Mouse (Mus musculus) limb, embryonic 10.5 days (tissue): ENCODE results near the gene St8sia1. TPM values are rescaled to one million over a fixed set of nuclear protein-coding genes. Genes with fewer than 3 reads are reported as not detected.

ENCODE experiments used
- polyA plus RNA-seq: library from polyadenylated mRNA; unstranded; fragments of >200 nt; fragmentation: Nextera tagmentation; extraction: Ambion mirVana; gene quantifications from 2 replicates; pipeline ENCODE4 v1.2.1, GENCODE M21; 2016

St8sia1 gene
- polyA plus RNA-seq, 1 experiment from 2014 or later = 0.91 TPM

Other genes with a start within 250 kb of the St8sia1 start
- gene Cmas, start 207.8 kb downstream of the St8sia1 start, polyA plus RNA-seq = 65.1 and 70.4 TPM in 2 replicates
- gene Sult6b2, start 159.9 kb downstream of the St8sia1 start, polyA plus RNA-seq = not detected in 2 replicates
- 45.3 and 46.1 TPM in 2 replicates for gene C2cd5, start 135.7 kb upstream of the St8sia1 start, polyA plus RNA-seq
- 20.9 and 21.2 TPM in 2 replicates for gene Etnk1, start 202.8 kb upstream of the St8sia1 start, polyA plus RNA-seq